Mouse (Mus musculus): ENCODE measurements around the gene Fam13a.

Gene Fam13a

GRCm38 (mm10) chr6:59024164-59024724, at the start of gene Fam13a:
Gene Fam13a (minus strand): TSS chr6:59024549.
- peak; percentile 93 for ATAC-seq (ENCODE audit: insufficient number of reproducible peaks, low FRiP score, low TSS enrichment)

- ATAC-seq (ENCODE audit: insufficient number of reproducible peaks, low FRiP score, low TSS enrichment): no peak
Observed at GRCm38 (mm10) chr6:59072096-59073060, 48.0 kb upstream of the Fam13a start.

GRCm38 (mm10) chr6:59071691-59072090, 47.3 kb upstream of the Fam13a start:
- ATAC-seq (ENCODE audit: insufficient number of reproducible peaks, low FRiP score, low TSS enrichment): no peak

DNA sequence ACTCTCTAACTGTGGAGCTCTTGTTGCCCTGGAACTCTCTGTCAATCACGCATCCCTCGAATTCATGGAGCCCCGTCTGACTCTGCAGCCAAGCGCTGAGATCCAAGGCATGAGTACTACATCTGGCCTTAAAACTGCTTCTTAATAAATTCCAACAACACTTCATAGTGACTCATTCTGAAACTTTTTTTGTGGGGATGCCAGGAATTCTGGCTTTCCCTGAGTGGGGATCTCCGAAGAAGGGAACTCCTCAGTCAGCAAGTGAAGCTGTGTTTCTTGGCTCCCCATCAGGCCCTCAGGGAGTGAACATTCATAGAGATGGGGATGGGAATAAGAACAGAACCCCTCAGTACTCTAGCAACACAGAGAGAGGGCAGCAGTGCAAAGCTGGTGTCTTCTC, 43.8 kb upstream of the Fam13a start:
- no peak for ATAC-seq (ENCODE audit: insufficient number of reproducible peaks, low FRiP score, low TSS enrichment)

- ATAC-seq (ENCODE audit: insufficient number of reproducible peaks, low FRiP score, low TSS enrichment): no peak
Observed at GRCm38 (mm10) chr6:59064440-59064839, 40.1 kb upstream of the Fam13a start.

- no peak for ATAC-seq (ENCODE audit: insufficient number of reproducible peaks, low FRiP score, low TSS enrichment)
Observed at GRCm38 (mm10) chr6:59053232-59053631, 28.9 kb upstream of the Fam13a start.

DNA sequence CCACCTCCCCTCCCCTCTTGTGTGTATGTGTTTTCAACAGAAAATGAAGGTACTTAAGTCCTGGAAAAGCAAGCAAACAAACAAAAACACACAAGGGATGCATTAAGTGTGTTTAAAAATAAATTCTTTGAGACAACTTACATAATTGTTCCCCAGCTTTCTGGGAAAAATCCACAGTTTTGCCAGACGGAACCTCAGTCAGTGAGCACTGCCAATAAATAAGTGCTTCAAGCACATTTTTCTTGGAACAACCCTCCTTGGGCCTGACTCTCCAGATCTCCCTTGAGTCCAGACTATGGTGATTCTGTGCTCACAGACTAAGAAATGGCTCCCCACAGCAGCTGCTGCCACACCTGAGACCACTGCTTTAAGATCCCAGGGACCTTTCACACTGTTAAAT, 15.4 kb upstream of the Fam13a start:
- no peak for ATAC-seq (ENCODE audit: insufficient number of reproducible peaks, low FRiP score, low TSS enrichment)

DNA sequence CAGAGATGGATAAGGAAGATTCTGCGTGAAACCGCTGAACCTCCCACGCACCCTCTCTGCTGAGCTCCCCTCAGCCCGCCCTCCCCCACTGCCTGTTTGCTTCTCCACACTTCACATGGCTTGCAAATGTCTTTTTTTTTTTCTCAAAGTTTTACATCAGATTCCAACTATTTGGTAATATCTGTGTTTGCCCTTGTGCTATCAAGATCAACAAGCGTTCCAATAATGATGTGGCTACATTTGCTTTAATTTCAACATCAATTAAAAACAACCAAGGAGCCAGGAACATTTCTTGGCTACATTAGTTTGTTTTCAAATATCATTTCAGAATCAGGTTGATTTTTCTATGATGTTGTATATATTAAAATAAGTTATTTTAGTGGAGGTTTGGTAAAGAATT, 8.4 kb upstream of the Fam13a start:
- ATAC-seq (ENCODE audit: insufficient number of reproducible peaks, low FRiP score, low TSS enrichment): no peak

- ATAC-seq (ENCODE audit: insufficient number of reproducible peaks, low FRiP score, low TSS enrichment): no peak
Observed at GRCm38 (mm10) chr6:59031539-59031938, 7.2 kb upstream of the Fam13a start.

- ATAC-seq (ENCODE audit: insufficient number of reproducible peaks, low FRiP score, low TSS enrichment): no peak
Observed at GRCm38 (mm10) chr6:59030667-59031066, 6.3 kb upstream of the Fam13a start.

- ATAC-seq (ENCODE audit: insufficient number of reproducible peaks, low FRiP score, low TSS enrichment): no peak
Observed at GRCm38 (mm10) chr6:59030037-59030436, 5.7 kb upstream of the Fam13a start.

- ATAC-seq (ENCODE audit: insufficient number of reproducible peaks, low FRiP score, low TSS enrichment): no peak
Observed at GRCm38 (mm10) chr6:59028871-59029270, 4.5 kb upstream of the Fam13a start.

- no peak for ATAC-seq (ENCODE audit: insufficient number of reproducible peaks, low FRiP score, low TSS enrichment)
Observed at GRCm38 (mm10) chr6:59024806-59025205, 457 bp upstream of the Fam13a start.

- peak; percentile 28 for ATAC-seq (ENCODE audit: insufficient number of reproducible peaks, low FRiP score, low TSS enrichment)
Observed at GRCm38 (mm10) chr6:59023455-59024163, 740 bp downstream of the Fam13a start.

DNA sequence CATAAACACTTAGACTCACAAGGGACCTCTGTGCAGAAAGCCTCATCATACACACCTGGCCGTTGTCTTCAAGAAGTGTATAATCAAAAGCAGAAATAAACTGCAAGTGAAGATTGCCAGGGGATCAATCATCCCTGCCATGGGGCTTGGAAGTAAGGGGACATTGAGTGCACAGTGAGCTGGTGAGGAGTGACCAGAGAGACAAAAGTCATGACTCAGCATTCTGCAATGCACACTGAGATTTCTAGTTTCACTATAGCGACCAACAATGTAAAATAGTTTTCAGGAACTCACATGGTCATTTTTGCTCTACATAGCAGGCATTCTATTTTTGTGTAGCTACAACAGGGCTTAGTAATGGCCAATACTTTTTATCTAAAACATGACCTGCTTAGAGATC, 1.7 kb downstream of the Fam13a start:
- ATAC-seq (ENCODE audit: insufficient number of reproducible peaks, low FRiP score, low TSS enrichment): no peak

GRCm38 (mm10) chr6:59020346-59020745, 4.0 kb downstream of the Fam13a start:
- ATAC-seq (ENCODE audit: insufficient number of reproducible peaks, low FRiP score, low TSS enrichment): no peak

GRCm38 (mm10) chr6:59019847-59020246, 4.5 kb downstream of the Fam13a start:
- ATAC-seq (ENCODE audit: insufficient number of reproducible peaks, low FRiP score, low TSS enrichment): no peak

- ATAC-seq (ENCODE audit: insufficient number of reproducible peaks, low FRiP score, low TSS enrichment): no peak
Observed at GRCm38 (mm10) chr6:59016336-59016832, 8.0 kb downstream of the Fam13a start.

- no peak for ATAC-seq (ENCODE audit: insufficient number of reproducible peaks, low FRiP score, low TSS enrichment)
Observed at GRCm38 (mm10) chr6:59014760-59015159, 9.6 kb downstream of the Fam13a start.

DNA sequence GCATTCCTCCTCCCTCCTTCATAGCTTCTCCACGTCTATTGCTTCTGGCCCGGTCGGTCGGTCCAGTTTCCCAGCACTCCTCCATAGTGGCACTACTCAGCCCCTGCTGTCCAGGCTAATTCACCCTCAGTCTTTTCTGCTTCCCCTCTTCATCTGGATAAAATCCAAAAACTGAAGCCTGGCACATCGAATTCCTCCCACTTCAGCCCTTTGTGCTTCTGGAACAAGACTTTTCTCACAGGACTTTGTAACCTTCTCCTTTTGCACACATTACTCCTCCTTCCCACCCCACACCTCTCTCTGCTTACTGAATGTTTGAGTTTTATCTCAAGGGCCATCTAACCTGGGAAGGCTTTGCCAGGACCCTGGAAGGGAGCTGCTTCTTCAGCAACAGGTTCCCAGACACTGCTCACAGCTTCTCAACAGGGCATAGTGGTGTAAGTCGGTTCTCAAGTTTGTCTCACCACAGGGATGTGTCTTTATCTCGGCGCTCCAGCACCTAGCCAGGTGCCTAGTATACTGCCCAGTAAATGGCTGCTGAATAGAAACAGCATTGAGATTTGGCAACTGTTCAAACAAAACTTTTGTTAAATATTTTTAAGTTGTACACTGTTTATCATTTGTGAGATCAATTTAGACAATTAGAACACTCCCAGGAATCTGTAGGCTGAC, 10.1 kb downstream of the Fam13a start:
- ATAC-seq (ENCODE audit: insufficient number of reproducible peaks, low FRiP score, low TSS enrichment): no peak

All from cerebellum, adult (tissue).